8 mouse cellular contexts compared by ENCODE assay signal in the genomic region with DNA sequence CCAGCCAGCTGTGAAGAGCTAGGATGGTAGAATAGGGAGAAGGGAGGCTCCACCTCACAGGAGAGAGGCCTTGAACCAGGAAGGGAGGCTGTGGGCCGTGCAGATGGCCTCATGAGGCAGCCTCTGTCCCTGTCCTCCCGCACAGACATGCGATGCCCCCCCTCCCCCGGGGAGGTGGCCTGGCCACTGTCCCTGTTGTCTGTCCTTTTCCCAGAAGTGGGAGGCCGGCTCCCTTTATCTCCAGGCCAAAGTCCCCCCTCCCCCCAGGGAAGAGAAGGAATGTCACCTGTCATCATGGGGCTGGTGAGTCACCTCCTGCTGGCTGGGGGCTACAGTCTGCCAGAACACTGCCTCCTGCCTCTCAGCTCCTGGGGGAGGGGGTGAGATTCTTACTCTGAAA.
A peak's percentile ranks its signal among the peaks of the same experiment; 100 is the strongest.
DNase-seq lines count a peak whose midpoint lies in the region; ATAC-seq and TF ChIP-seq lines count a peak whose summit lies in the region.

No protein-coding gene starts in this region.

- H3K27ac ChIP-seq in forebrain, embryonic 10.5 days: peak overlapping the region; percentile 44; the same call in 1 of the 2 replicates
- H3K27ac ChIP-seq in forebrain, postnatal 0 days (ENCODE audit: low read depth, low read length): no peak overlapping the region
- H3K27ac ChIP-seq in midbrain, embryonic 16.5 days (ENCODE audit: low read length): no peak overlapping the region

- H3K36me3 ChIP-seq in forebrain, embryonic 10.5 days (replicated peaks): no peaks in the 10 kb centered on the region
- no peaks in the 10 kb centered on the region for H3K36me3 ChIP-seq in forebrain, postnatal 0 days (ENCODE audit: insufficient read depth)
- no peaks in the 10 kb centered on the region for H3K36me3 ChIP-seq in midbrain, embryonic 16.5 days (ENCODE audit: control insufficient read depth, insufficient read depth, low read length)

- H3K9ac ChIP-seq in forebrain, postnatal 0 days: no peak overlapping the region
- no peak overlapping the region for H3K9ac ChIP-seq in midbrain, embryonic 16.5 days (ENCODE audit: low read depth, low read length)

- WGBS in forebrain, embryonic 10.5 days: 69% methylated on average over 5 of the region's 5 CpGs
- 60% methylated on average over 5 of the region's 5 CpGs for WGBS in forebrain, postnatal 0 days
- WGBS in midbrain, embryonic 16.5 days: 78% methylated on average over 5 of the region's 5 CpGs

- H3K27me3 ChIP-seq in forebrain, embryonic 10.5 days (ENCODE audit: poor library complexity, severe bottlenecking): no peaks in the 10 kb centered on the region
- H3K27me3 ChIP-seq in forebrain, postnatal 0 days (ENCODE audit: insufficient read depth, low read length): no peaks in the 10 kb centered on the region
- no peaks in the 10 kb centered on the region for H3K27me3 ChIP-seq in midbrain, embryonic 16.5 days (ENCODE audit: control insufficient read depth, insufficient read depth, low read depth, low read length)

- ATAC-seq in forebrain, postnatal 0 days: no peak
- ATAC-seq in midbrain, embryonic 16.5 days: no peak

- H3K4me1 ChIP-seq in forebrain, embryonic 10.5 days: peaks cover 40% of the 10 kb centered on the region
- H3K4me1 ChIP-seq in forebrain, postnatal 0 days (ENCODE audit: insufficient read depth): no peaks in the 10 kb centered on the region; the same call in 1 of the 2 replicates
- H3K4me1 ChIP-seq in midbrain, embryonic 16.5 days (ENCODE audit: control insufficient read depth, insufficient read depth, low read length): peaks cover 3% of the 10 kb centered on the region; the same call in 1 of the 2 replicates

- no peak for TF ChIP-seq CTCF in forebrain, postnatal 0 days (IDR thresholded peaks at IDR 0.05; ENCODE audit: low read depth)

- H3K4me3 ChIP-seq in forebrain, embryonic 10.5 days: no peak overlapping the region
- no peak overlapping the region for H3K4me3 ChIP-seq in forebrain, postnatal 0 days (ENCODE audit: low read depth, low read length)
- H3K4me3 ChIP-seq in midbrain, embryonic 16.5 days (ENCODE audit: low read depth, low read length): no peak overlapping the region

- no peaks in the 10 kb centered on the region for H3K9me3 ChIP-seq in forebrain, embryonic 10.5 days
- no peaks in the 10 kb centered on the region for H3K9me3 ChIP-seq in forebrain, postnatal 0 days (ENCODE audit: low read length)
- H3K9me3 ChIP-seq in midbrain, embryonic 16.5 days (replicated peaks; ENCODE audit: control insufficient read depth, low read length, poor library complexity, severe bottlenecking): no peaks in the 10 kb centered on the region

- H3K4me2 ChIP-seq in forebrain, postnatal 0 days (ENCODE audit: low read depth): no peak overlapping the region
- no peak overlapping the region for H3K4me2 ChIP-seq in midbrain, embryonic 16.5 days (ENCODE audit: low read length)

- DNase-seq in forebrain, embryonic 10.5 days (ENCODE audit: extremely low spot score, low spot score): no peak
- DNase-seq in forebrain, postnatal 0 days: no peak
- peak; percentile 71 for DNase-seq in 3134 (ENCODE audit: extremely low read depth, insufficient read length, low spot score)
- peak; percentile 81 to 82 for DNase-seq in gastrocnemius, adult 8-10 months (ENCODE audit: low spot score in 2 of 2)
- peak; percentile 87 for DNase-seq in heart, postnatal 4 days
- DNase-seq in B cell, adult 2 months: no peak
- no peak for DNase-seq in cerebellum, postnatal 36 days

Comparison
In these comparisons a context has a peak if more than half of its experiments do, and no peak if none do; other contexts are left out.
1. DNase-seq: peak in 3134 (single experiment), gastrocnemius, adult 8-10 months (2 of 2) and heart, postnatal 4 days (single experiment); none in forebrain, embryonic 10.5 days (single experiment), forebrain, postnatal 0 days (single experiment), B cell, adult 2 months (0 of 2) and cerebellum, postnatal 36 days (0 of 2).